Mouse (Mus musculus): ENCODE data around the gene Chml. TPM values are rescaled to one million over a fixed set of nuclear protein-coding genes. Genes with fewer than 3 reads are reported as not detected.

Gene Chml
- polyA plus RNA-seq, 1 experiment from 2014 or later = 0.83 TPM

GRCm38 (mm10) chr1:175637677-175638076 lies 55.0 kb downstream of the Chml start:
- no peak overlapping the region for H3K4me3 ChIP-seq (ENCODE audit: low read depth, low read length)
- H3K27ac ChIP-seq (ENCODE audit: low read length) = no peak overlapping the region
- no peak for ATAC-seq (ENCODE audit: low read depth)
- 19% methylated on average over 7 of the region's 7 CpGs for WGBS (ENCODE audit: insufficient replicate concordance)
- no peak overlapping the region for H3K4me2 ChIP-seq (ENCODE audit: low read depth, low read length)
- no peaks in the 10 kb centered on the region for H3K9me3 ChIP-seq (replicated peaks; ENCODE audit: control insufficient read depth, low read length)
- no peaks in the 10 kb centered on the region for H3K27me3 ChIP-seq (ENCODE audit: control insufficient read depth, insufficient read depth, low read depth, low read length)
- H3K36me3 ChIP-seq (ENCODE audit: control insufficient read depth, insufficient read depth) = no peaks in the 10 kb centered on the region
- no peak overlapping the region for H3K9ac ChIP-seq (ENCODE audit: low read depth, low read length)
- H3K4me1 ChIP-seq (ENCODE audit: control insufficient read depth, low read depth, low read length) = peaks cover 2% of the 10 kb centered on the region; the same call in 1 of the 2 replicates

DNA sequence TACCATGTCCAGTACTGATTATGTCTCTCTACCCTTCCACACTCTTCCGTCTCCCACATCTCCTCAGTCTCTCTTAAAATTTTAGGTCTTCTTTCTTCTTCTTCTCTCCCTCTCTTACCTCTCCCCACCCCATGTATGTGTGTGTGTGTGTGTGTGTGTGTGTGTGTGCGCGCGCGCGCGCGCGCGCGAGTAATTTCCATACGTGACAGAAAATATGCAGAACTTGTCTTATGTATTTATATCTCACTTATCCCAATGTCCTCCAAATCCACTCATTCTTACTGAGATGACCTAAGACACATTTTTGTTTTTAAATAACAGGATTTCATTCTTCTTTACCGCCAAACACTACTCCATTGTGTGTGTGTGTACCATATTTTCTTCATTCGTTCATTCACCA lies 60.2 kb downstream of the Chml start:
- no peak for ATAC-seq (ENCODE audit: low read depth)
- Histone ChIP-seq H3K27ac (ENCODE audit: low read length) (no peak overlapping the region), H3K36me3 (ENCODE audit: control insufficient read depth, insufficient read depth) (no peaks in the 10 kb centered on the region), H3K4me1 (ENCODE audit: control insufficient read depth, low read depth, low read length) (peaks cover 2% of the 10 kb centered on the region), H3K4me2 (ENCODE audit: low read depth, low read length) (peak overlapping the region; percentile 22; the same call in 1 of the 2 replicates), H3K9me3 (replicated peaks; ENCODE audit: control insufficient read depth, low read length) (no peaks in the 10 kb centered on the region), H3K4me3 (ENCODE audit: low read depth, low read length) (0 out of 2 replicates have a peak overlapping the region, but pooled peaks have one; percentile 21), H3K27me3 (ENCODE audit: control insufficient read depth, insufficient read depth, low read depth, low read length) (no peaks in the 10 kb centered on the region), H3K9ac (ENCODE audit: low read depth, low read length) (no peak overlapping the region)
- WGBS (ENCODE audit: insufficient replicate concordance) = 89% methylated on average over 14 of the region's 14 CpGs

Other genes with a start within 250 kb of the Chml start
- gene Rgs7, start 200.4 kb downstream of the Chml start, polyA plus RNA-seq (2015; fragmentation: Nextera tagmentation; extraction: Ambion mirVana) = not detected in 2 replicates
- 13.4 and 15.0 TPM in 2 replicates for gene Kmo, start 72.5 kb downstream of the Chml start, polyA plus RNA-seq (2015; fragmentation: Nextera tagmentation; extraction: Ambion mirVana)
- 70.1 and 73.9 TPM in 2 replicates for gene Fh1, start 67.3 kb downstream of the Chml start, polyA plus RNA-seq (2015; fragmentation: Nextera tagmentation; extraction: Ambion mirVana)
- gene Opn3, start 125 bp downstream of the Chml start, polyA plus RNA-seq (2015; fragmentation: Nextera tagmentation; extraction: Ambion mirVana) = 1.0 and 1.3 TPM in 2 replicates
- not detected in 2 replicates for gene Wdr64, start 5.7 kb upstream of the Chml start, polyA plus RNA-seq (2015; fragmentation: Nextera tagmentation; extraction: Ambion mirVana)
- gene Exo1, start 187.7 kb upstream of the Chml start, polyA plus RNA-seq (2015; fragmentation: Nextera tagmentation; extraction: Ambion mirVana) = 27.8 and 28.5 TPM in 2 replicates
- not detected in 2 replicates for gene Gm38100, start 227.4 kb upstream of the Chml start, polyA plus RNA-seq (2015; fragmentation: Nextera tagmentation; extraction: Ambion mirVana)

All from liver, embryonic 16.5 days (tissue).